Mouse (Mus musculus) lung, postnatal 4 days (tissue): Measurements from ENCODE around the gene Zbtb43.

Experiments used
- DNase-seq, 2 experiments: peaks; one replicate each; pipeline ENCODE4 v3.0.0; 2021

The Zbtb43 gene

DNA sequence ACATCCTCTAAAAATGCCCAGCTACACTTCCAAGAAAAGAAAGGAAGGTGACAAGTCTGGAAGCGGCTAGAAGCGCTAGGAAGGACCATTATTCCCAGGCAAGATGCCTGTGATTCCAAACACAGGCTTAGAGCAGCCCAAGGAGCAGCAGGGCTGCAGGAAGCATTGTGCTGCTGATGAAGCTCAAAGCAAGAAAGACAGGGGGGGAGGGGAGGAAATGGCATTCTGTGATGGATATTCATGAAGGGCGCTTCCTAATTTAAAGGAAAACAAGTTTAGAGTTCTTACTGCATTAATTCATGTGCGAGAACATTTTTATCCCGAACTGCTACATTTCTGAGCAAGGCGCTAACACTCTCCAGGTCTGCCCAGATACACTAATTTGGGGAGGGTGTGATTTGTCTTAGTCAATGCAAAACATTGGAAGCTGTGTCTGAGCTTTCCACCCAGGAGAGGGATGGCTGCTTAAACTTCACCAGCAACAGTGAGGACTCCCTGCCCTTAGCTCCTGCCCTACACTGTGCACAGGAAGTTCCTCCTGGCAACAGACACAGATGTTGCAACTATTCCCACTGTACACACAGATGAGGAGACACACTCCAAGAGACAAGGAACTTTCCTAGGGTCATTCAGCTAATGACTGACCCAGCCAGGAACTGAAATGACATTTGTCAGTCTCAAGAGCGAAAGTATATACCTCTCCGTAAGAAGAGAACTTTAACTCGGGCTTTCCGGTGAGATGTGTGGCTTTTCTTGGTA lies 41.5 kb downstream of the Zbtb43 start:
- DNase-seq = peak in 1 of 2 experiments; percentile 21

DNA sequence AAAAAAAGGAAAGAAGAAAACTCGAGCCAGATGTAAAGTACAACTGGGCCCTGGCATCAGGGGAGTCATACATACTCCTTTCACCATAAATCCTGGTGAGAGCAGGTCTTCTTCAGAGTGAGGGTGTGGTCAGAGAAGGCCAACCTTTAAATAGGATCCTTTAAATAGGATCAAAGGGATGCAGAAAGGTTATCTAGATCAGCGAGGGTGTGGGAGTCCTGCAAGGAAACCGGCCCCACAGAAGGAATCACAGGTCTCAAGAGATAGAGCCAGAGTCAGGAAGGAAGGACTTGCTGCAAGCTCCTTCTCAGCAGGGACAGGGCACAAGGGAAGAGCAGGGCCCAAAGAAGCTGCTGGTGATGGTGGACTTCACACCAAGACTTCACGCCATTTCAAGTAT lies 50.9 kb downstream of the Zbtb43 start:
- DNase-seq = no peak

DNA sequence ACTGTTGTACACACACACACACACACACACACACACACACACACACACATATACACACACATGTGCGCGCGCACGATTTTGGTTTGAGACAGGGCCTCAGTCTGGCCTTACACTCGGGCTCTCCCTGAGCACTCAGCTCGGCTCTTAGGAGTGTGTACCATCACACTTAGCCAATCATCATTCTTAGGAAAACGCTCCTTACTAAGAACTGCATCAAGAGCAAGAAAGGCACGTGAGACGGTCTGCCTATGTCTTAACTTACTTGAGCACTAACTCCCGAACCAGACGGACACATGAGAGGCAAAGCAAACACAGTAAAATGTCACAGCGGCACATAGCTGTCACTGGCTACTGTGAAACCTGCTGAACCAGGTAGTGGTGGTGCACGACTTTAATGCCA lies 54.3 kb downstream of the Zbtb43 start:
- DNase-seq = peak in 1 of 2 experiments; percentile 42

DNA sequence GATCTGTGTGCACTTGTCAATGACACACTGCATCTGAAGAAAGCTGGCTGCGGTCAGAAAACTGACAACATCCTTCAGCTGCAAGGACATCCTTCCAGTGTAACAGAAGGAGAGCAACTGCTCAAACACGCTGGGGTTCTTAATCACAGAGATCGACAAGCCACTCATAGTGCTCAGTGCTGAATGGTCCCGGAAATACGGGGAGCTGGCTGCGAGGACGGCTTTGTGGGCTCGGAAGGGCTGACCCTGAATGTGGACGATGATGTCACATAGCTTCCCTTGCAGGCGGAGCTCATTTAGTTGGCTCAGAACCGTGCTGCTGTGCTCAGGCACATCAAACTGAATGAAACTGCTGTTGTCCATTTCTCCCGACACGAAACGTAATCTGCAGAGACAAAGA lies 56.2 kb downstream of the Zbtb43 start:
- DNase-seq = no peak

DNA sequence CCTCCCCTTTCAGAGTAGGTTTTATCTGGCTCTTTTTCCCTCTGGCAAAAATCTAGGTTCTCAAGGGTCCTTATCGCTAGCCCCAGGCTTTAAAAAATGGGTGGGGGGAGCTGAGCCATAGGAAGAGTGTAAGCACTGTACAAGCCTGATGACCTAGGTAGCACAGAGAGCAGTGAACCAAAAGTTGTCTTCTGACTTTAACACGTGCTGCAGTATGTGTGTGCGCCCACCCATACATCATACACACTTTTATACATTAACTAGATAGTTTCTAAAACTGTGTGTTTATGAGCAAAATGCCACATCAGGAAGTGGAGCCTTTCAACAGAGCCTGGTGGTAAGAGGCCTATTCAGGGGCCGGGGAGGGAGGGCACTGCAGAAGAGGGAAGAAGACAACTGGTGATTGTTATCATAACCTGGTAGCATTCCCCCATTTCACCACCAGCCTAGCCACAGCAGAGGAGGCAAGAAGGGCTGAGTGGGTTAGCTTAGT lies 64.8 kb downstream of the Zbtb43 start:
- DNase-seq = peak; percentile 42 to 43

DNA sequence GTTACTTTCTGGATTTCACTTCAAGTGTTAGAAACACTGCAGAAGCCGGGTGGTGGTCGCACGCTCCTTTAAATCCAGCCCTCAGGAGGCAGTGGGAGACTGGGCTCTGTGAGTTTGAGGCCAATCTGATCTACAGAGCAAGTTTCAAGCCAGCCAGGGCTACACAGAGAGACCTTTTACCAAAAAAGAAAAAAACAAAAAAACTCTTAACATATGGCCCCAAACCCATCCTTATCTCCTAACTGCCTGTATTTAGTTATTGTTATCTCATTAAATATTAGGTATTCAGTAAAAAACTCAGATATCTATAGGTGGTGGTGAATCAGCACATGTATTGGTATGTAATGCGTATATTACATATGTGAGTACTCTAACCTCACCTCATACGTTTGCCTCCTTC lies 65.7 kb downstream of the Zbtb43 start:
- no peak for DNase-seq

DNA sequence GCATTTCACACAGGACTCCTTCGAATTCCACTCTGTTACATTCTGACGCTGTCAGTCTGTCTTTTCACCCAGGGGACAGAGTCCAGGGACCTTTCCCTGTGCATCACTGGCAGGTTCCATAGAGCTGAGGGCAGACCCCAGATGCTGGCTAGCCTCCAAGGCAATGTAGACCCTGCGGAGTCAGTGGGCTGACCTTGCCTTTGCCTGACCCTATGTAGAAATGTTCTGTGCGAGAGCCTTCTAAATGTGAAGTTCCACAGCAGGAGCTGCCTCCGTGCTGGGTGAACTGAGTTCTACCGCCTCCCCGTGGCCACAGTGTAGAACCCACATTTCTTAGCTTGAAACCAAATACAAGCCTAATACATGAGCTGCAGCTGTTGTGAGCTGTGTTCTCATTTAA lies 66.1 kb downstream of the Zbtb43 start:
- DNase-seq = peak; percentile 71 to 77

DNA sequence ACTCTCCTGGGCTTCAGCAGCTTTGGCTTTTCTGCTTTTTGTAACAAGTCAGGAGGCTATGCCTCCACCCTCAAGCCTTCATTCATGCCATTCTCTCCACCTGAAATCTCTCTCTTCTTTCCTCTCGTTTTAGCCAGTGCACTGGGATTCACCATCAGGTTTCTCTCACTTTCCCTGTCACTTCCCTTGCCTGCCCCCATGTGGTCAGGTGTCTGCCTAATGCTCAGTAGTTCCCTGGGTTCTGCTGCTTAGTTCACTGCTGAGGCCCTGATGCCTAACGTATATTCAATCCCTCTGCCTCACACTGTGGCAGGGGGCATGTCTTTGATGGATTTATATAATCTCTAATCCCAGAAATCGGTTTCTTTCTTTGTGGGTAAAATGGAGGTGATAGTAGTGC lies 67.1 kb downstream of the Zbtb43 start:
- DNase-seq = no peak

DNA sequence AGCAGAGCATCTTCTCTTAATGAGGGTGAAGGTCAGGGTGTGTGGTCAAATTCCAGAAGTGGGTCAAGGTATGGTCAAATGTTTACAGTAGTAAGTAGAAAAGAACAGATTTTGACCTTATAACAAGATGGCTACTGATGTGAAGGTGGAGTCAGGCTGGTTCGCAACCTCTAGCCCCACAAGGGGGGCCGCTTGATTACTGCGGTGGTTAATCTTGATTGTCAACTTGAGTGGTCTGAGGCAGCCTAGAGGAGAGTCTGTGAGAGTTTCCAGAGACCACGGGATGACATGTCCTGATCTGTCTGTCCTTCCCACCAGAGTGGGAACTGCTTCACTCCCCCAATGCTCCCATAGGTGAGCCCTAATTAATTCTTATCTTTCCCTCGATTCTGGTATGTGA lies 67.8 kb downstream of the Zbtb43 start:
- no peak for DNase-seq
